Mouse (Mus musculus) central nervous system, embryonic 14 days (tissue): Measurements from ENCODE around the gene Tent4b. TPM values are rescaled to one million over a fixed set of nuclear protein-coding genes. Genes with fewer than 3 reads are reported as not detected.

Source experiments
- polyA plus RNA-seq: library from polyadenylated mRNA; depleted of rRNA; stranded (reverse); fragments of >200 nt; gene quantifications from 2 replicates; pipeline ENCODE4 v1.2.3, GENCODE M21; 2012; rRNA removed

Gene Tent4b
- polyA plus RNA-seq: 28.5 and 29.7 TPM in 2 replicates

DNA sequence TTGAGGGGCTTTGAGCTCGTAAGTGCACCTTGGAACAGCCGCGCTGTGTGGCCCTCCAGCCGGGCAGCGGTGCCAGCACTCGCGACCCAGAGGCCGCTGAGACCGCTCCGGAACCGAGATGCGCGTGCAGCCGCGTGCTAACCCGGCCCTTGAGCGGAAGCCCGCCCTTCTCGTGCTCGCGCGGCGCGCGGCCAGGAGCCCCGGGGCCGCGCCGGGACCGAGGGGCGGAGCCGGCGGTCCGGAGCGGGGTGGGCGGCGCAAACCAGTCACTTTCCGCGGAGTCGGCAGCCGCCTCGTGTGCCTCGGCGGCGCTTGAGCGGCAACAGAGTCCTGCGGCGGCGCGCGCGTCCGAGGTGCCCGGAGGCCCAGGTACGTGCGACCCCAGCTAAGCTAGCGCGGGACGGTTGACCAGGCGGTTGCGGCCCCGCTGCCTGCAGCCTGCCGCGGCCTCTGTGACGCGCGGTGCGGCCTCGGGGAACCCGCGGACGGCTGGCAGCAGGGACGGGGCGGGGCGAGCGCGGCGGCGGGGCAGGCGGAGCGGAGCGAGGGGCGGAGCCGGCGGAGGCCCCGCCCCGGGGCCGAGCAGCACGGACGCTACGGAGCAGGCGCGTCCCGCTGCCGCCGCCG, at the start of gene Tent4b:
Gene Tent4b, plus strand, starts transcription at position 269 of the 627 bp plus-strand sequence.

DNA sequence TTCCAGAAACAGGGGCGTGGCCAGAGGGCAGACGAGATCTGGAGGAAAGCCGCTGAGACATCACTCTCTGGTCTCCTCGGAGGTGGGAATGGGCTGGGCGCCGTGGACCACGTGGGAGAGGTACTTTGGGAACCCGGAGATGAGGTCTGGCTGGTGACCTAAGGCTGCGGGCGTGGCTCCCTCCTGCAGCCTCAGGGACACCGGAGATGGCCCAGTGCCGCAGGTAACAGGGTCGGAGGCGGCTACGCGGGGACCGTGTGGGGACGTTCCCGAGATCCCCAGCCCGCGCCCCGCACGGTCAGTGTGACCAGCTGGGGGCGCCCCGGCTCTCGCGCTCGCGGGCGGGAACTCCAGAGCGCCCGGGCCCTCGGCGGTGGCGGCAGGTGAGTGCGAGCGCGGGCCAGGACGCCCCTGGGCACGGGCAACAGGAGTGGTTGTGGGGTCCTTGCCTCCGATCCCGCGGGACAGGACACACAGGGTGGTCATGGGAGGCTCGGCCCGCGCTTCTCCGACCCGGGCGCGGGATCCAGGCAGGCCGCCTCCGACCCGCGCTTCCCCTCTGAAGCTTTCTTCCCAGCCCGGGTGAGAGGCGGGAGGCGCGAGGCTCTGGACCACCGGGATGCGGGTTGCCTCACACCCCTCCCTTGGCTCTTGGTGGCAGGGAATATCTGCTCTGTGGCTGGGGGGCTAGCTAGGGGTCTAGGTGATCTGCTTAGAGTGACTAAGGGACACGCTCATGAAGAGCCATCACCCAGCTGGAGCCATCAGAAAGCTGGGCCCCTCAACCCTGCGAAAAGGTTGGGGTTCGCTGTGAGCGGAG, 73.4 kb downstream of the Tent4b start, which contains the start of gene Adcy7:
Gene Adcy7, plus strand, starts transcription at position 173 of the 820 bp plus-strand sequence.

Other genes starting within 250 kb of the Tent4b start
- 45.0 and 55.5 TPM in 2 replicates for gene Zfp423, start 239.6 kb upstream of the Tent4b start, polyA plus RNA-seq
- 53.0 and 53.8 TPM in 2 replicates for gene Cnep1r1, start 80.4 kb upstream of the Tent4b start, polyA plus RNA-seq
- gene Heatr3, start 61.4 kb upstream of the Tent4b start, polyA plus RNA-seq: 43.6 and 44.6 TPM in 2 replicates
- 2.7 and 3.4 TPM in 2 replicates for gene Adcy7, start 73.2 kb downstream of the Tent4b start, polyA plus RNA-seq
- 85.2 and 87.4 TPM in 2 replicates for gene Brd7, start 163.0 kb downstream of the Tent4b start, polyA plus RNA-seq